Mouse (Mus musculus) olfactory bulb, adult 2 months (tissue): Measurements from ENCODE around the gene Ldlrad3. TPM values are rescaled to one million over a fixed set of nuclear protein-coding genes. Genes with fewer than 3 reads are reported as not detected.

ENCODE experiments used
- H3K27ac ChIP-seq: fragments of 200-500 bp; 2 replicates; pipeline ENCODE4 v1.5.1; 2012; ENCODE audit warnings: low read depth, low read length; ENCODE audit not compliant: insufficient read depth
- H3K4me1 ChIP-seq: fragments of 200-500 bp; 2 replicates; pipeline ENCODE4 v1.6.1; 2012; ENCODE audit warnings: low read length; ENCODE audit not compliant: control insufficient read depth, insufficient read depth
- H3K4me3 ChIP-seq: fragments of 200-500 bp; 2 replicates; pipeline ENCODE4 v1.5.1; 2012; ENCODE audit warnings: mild to moderate bottlenecking, low read depth, low read length, moderate library complexity; ENCODE audit not compliant: insufficient read depth
- CTCF ChIP-seq: fragments of 200-500 bp; IDR thresholded peaks from 2 replicates; pipeline ENCODE4 v1.5.1; 2012; ENCODE audit warnings: low read depth, mild to moderate bottlenecking, low read length, moderate library complexity; ENCODE audit not compliant: insufficient read depth
- POLR2A ChIP-seq: fragments of 200-500 bp; IDR thresholded peaks from 2 replicates; pipeline ENCODE4 v1.6.1; 2012; ENCODE audit warnings: mild to moderate bottlenecking, low read depth, low read length, moderate library complexity; ENCODE audit not compliant: insufficient read depth
- WGBS: fragments of 180-500 bp; shearing (Covaris S2); methylation state at CpG from one replicate; pipeline ENCODE4 v1.1.7; 2018; 5-methylcytosine and 5-hydroxymethylcytosine counted together
- polyA plus RNA-seq: library from polyadenylated mRNA; stranded (reverse); fragments of >200 nt; gene quantifications from 2 replicates; pipeline ENCODE4 v1.2.4, GENCODE M21; 2012; ENCODE audit warnings: low replicate concordance; ENCODE audit not compliant: missing spikeins, insufficient read depth, insufficient read length

The Ldlrad3 gene
- polyA plus RNA-seq, 1 experiment: not detected

DNA sequence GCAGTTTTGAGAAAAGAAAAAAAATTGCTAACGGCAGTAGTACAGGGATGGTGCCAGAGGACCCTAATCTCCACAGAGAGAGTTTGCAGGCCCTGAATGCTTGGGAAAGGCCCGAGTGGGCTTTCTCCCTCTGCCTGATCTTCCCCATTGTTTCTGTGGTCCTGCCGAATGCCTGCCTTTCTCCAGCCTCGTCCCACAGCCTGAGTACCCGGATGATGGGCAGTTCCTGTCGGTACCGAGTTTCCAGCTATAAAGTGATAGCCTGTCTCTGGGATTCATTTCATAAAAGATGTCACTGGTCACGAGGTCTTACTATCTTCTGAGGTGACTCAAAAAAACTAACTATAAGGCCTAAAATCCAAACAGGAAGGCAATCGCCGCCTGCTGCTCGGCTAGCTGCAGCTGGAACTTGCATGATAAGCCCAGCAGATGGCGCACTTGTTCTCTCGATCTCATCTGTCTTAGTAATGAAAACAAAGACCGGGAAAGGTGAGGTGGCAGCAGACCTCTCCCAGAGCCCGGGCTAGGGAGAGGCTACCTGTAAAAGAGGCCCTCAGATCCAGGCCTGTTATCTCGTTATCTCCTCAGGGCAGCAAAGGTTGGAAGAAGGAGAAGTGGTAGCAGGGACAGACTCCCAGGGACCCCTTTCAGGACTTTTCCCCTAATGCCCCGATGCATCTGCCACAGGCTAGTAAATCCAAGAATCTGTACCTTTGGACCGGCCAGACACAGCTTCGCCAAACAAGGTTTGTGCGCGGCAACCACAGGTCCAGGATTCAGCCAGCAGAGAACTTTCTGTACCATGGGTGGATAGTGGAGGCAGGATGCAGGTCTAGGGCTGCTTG lies 280.4 kb downstream of the Ldlrad3 start:
- WGBS: 22% methylated on average over 21 of the region's 21 CpGs
- Histone ChIP-seq H3K27ac (no peak overlapping the region), H3K4me3 (no peak overlapping the region), H3K4me1 (peaks cover 21% of the 10 kb centered on the region)
- TF ChIP-seq CTCF (peak; percentile 58; the same call in 1 of the 2 replicates), POLR2A (no peak)

DNA sequence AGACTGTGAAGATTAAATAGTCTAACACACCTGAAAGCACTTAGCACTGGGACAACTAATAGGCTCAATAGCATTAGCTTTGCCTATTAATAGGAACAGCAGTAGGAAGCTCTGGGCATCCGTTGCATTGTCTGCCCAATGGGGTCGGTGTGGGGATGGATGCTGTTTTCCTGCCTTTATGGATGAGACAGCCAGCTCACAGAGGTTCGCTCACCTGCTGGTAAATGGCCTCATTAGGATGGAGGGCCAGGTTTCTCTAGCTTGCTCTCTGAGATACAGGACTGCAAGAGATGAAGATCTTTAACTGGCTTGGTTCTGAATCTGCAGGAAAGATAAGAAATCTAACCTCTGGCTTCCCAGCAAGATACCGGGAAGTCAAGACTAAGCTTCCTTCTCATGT lies 284.0 kb downstream of the Ldlrad3 start:
- TF ChIP-seq CTCF: no peak
- TF ChIP-seq POLR2A: no peak
- WGBS: 75% methylated on average over 4 of the region's 4 CpGs
- Histone ChIP-seq H3K27ac (no peak overlapping the region), H3K4me3 (no peak overlapping the region), H3K4me1 (peaks cover 6% of the 10 kb centered on the region; the same call in 1 of the 2 replicates)

Other genes with a start within 250 kb of the Ldlrad3 start
- 108 and 163 TPM in 2 replicates for gene Trim44, start 221.4 kb upstream of the Ldlrad3 start, polyA plus RNA-seq